Mouse (Mus musculus) olfactory bulb, adult 2 months (tissue): ENCODE data around the gene Prokr1.

Experiments
- CTCF ChIP-seq: fragments of 200-500 bp; IDR thresholded peaks from 2 replicates; pipeline ENCODE4 v1.5.1; 2012; ENCODE audit warnings: low read depth, mild to moderate bottlenecking, low read length, moderate library complexity; ENCODE audit not compliant: insufficient read depth
- POLR2A ChIP-seq: fragments of 200-500 bp; IDR thresholded peaks from 2 replicates; pipeline ENCODE4 v1.6.1; 2012; ENCODE audit warnings: mild to moderate bottlenecking, low read depth, low read length, moderate library complexity; ENCODE audit not compliant: insufficient read depth

GRCm38 (mm10) chr6:87538376-87539270, 51.9 kb downstream of the Prokr1 start:
- TF ChIP-seq CTCF (no peak), POLR2A (no peak)
